Mouse (Mus musculus): ENCODE measurements around the gene Csnk1g1.

DNA sequence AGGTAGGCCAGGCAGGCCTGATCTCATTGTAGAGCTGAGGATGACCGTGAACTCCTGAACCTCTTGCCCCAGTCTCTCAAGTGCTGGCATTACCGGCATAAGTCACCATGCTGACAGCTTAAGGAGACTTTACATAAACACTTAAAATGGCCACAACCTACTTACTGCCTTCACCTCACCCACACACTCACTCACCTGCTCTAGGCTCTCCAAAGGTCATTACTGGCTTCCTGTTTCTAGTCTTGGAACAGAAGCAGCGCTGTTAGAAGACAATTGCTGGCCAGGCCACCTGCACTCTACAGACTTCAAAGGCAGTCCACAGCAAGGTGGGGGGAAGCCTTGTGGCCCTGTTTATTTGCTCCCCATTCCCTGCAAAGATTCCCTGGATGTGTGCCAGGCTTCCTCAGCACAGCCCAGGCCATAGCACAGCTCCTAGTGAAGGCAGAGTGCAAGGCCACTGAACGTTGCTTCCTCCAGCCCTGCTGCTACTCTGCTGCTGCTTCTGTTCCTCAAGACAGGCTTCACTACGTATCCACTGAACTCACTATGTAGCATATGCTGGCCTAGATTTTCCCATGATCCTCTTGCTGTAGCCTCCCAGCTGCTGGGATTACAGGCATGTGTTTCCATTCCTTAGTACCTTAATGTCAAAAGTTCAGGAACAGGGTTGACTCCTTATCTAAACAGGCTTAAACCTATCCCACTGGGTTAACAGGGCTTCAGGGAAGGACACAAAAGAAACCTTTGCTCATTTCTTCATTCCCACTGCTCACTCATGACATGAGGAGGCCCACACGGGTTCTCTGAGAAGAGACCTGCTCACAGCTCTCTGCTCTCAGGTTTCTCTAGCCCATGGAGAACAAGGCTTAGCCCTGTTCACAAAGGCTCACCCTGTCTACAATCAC, 182.9 kb downstream of the Csnk1g1 start:
- TF ChIP-seq CTCF (IDR thresholded peaks at IDR 0.05; ENCODE audit: low read depth, low read length): no peak
- TF ChIP-seq POLR2A (IDR thresholded peaks at IDR 0.05; ENCODE audit: extremely low read depth, insufficient read depth, low read length): no peak
